Mouse (Mus musculus): ENCODE measurements around the gene Sox30. TPM values are rescaled to one million over a fixed set of nuclear protein-coding genes. Genes with fewer than 3 reads are reported as not detected.

The Sox30 gene
- polyA plus RNA-seq, 1 experiment from 2014 or later, result 0.30 TPM

DNA sequence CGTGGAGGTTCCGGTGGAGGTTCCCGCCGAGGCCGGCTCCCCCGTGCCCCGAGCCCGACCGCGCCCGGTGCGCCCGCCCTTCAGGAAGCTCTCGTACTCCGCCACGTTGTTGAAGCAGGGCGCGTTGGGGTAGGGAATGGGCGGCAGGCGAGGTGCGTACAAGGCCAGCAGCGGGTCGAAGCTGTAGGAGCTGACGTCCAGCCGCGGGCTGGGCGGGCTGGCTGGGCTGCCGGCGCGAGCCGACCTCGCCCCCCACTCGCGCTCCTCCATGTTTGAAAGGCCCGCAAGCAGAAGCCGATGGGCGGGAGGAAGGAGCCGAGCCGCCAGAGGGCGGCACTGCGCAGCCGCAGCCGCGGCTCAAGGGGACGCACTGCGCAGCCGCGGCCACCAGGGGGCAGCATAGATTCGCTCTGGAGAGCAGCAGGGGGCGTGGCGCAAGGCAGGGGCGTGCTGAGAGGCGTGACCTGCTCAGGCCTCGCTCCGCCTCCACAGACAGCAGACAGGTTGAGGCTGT, 35.4 kb upstream of the Sox30 start, which contains the start of gene Lsm11:
Gene Lsm11, minus strand, starts transcription at position 293 of the 514 bp plus-strand sequence.
- Histone ChIP-seq H3K4me2 (ENCODE audit: low read length) (peak within 1 kb of the TSS; percentile 95), H3K9me3 (ENCODE audit: control insufficient read depth, low read length) (no peaks in the 10 kb centered on the region), H3K4me1 (ENCODE audit: control insufficient read depth in 2 of 2, insufficient read depth in 2 of 2, low read length in 2 of 2) (peaks cover 8 to 14% of the 10 kb centered on the region in 2 experiments; a peak in 2 of 4 replicates), H3K27me3 (ENCODE audit: control insufficient read depth, insufficient read depth, low read length) (no peaks in the 10 kb centered on the region), H3K9ac (ENCODE audit: low read length) (peak within 1 kb of the TSS; percentile 94), H3K27ac (replicated peaks in 1 of 2; ENCODE audit: control insufficient read depth in 1 of 2, insufficient read depth in 1 of 2, low read depth in 2 of 2, low read length in 2 of 2) (peak within 1 kb of the TSS; percentile 20 to 81; a peak in 3 of 4 replicates), H3K36me3 (ENCODE audit: control insufficient read depth, insufficient read depth, low read length) (peaks cover 14% of the 10 kb centered on the region), H3K4me3 (ENCODE audit: control insufficient read depth in 1 of 2, insufficient read depth in 1 of 2, low read depth in 1 of 2, low read length in 2 of 2) (peak within 1 kb of the TSS; percentile 65 to 94)
- WGBS, result under 1% methylated on average over 51 of the region's 55 CpGs
- peak; percentile 81 for ATAC-seq (ENCODE audit: insufficient number of reproducible peaks, insufficient read depth, low FRiP score, low read depth)

- WGBS, result 83% methylated on average over 4 of the region's 4 CpGs
- Histone ChIP-seq H3K4me2 (ENCODE audit: low read length) (no peak overlapping the region), H3K4me1 (ENCODE audit: control insufficient read depth in 2 of 2, insufficient read depth in 2 of 2, low read length in 2 of 2) (peaks cover 7 to 14% of the 10 kb centered on the region in 2 experiments; a peak in 2 of 4 replicates), H3K9ac (ENCODE audit: low read length) (no peak overlapping the region), H3K4me3 (ENCODE audit: control insufficient read depth in 1 of 2, insufficient read depth in 1 of 2, low read depth in 1 of 2, low read length in 2 of 2) (no peak overlapping the region), H3K9me3 (ENCODE audit: control insufficient read depth, low read length) (no peaks in the 10 kb centered on the region), H3K27me3 (ENCODE audit: control insufficient read depth, insufficient read depth, low read length) (no peaks in the 10 kb centered on the region), H3K27ac (replicated peaks in 1 of 2; ENCODE audit: control insufficient read depth in 1 of 2, insufficient read depth in 1 of 2, low read depth in 2 of 2, low read length in 2 of 2) (no peak overlapping the region), H3K36me3 (ENCODE audit: control insufficient read depth, insufficient read depth, low read length) (peaks cover 35% of the 10 kb centered on the region)
- ATAC-seq (ENCODE audit: insufficient number of reproducible peaks, insufficient read depth, low FRiP score, low read depth), result no peak
These were observed 33.3 kb upstream of the Sox30 start for GRCm38 (mm10) chr11:45946796-45947195.

GRCm38 (mm10) chr11:45947491-45947890, 32.6 kb upstream of the Sox30 start:
- Histone ChIP-seq H3K4me1 (ENCODE audit: control insufficient read depth in 2 of 2, insufficient read depth in 2 of 2, low read length in 2 of 2) (peaks cover 5 to 13% of the 10 kb centered on the region in 2 experiments; a peak in 2 of 4 replicates), H3K9me3 (ENCODE audit: control insufficient read depth, low read length) (no peaks in the 10 kb centered on the region), H3K4me3 (ENCODE audit: control insufficient read depth in 1 of 2, insufficient read depth in 1 of 2, low read depth in 1 of 2, low read length in 2 of 2) (no peak overlapping the region), H3K36me3 (ENCODE audit: control insufficient read depth, insufficient read depth, low read length) (peaks cover 41% of the 10 kb centered on the region), H3K27me3 (ENCODE audit: control insufficient read depth, insufficient read depth, low read length) (no peaks in the 10 kb centered on the region), H3K9ac (ENCODE audit: low read length) (no peak overlapping the region), H3K27ac (replicated peaks in 1 of 2; ENCODE audit: control insufficient read depth in 1 of 2, insufficient read depth in 1 of 2, low read depth in 2 of 2, low read length in 2 of 2) (no peak overlapping the region), H3K4me2 (ENCODE audit: low read length) (no peak overlapping the region)
- 74% methylated on average over 2 of the region's 2 CpGs for WGBS
- ATAC-seq (ENCODE audit: insufficient number of reproducible peaks, insufficient read depth, low FRiP score, low read depth), result no peak

DNA sequence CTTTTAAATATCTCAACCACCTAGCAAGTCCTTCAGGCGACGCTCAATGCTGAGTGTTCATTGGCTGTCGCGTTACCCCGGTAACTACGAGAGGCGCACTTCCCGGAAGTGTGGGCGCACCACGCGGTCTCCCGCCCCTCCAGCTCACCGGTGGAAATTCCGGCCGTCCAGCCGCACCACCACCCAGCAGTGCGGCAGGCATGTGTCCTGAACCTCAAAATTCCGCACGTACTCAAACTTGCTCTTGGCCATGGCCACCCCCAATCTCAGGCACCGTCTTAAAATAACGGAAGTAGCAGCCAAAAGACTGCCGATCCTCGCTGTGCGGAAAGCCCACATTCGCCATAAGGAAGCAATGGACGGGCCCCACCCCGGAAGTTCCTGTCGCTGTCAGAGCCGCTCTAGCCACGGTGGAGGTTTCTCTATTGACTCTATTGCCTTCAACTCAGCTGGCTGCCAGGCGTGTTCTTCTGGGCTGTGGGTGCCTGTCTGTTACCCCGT, 24.9 kb upstream of the Sox30 start, which contains the start of gene Thg1l:
Gene Thg1l, minus strand, starts transcription at position 368 of the 501 bp plus-strand sequence.
- Histone ChIP-seq H3K4me1 (ENCODE audit: control insufficient read depth in 2 of 2, insufficient read depth in 2 of 2, low read length in 2 of 2) (no peaks in the 10 kb centered on the region; a peak in 1 of 4 replicates), H3K4me2 (ENCODE audit: low read length) (peak within 1 kb of the TSS; percentile 80), H3K4me3 (ENCODE audit: control insufficient read depth in 1 of 2, insufficient read depth in 1 of 2, low read depth in 1 of 2, low read length in 2 of 2) (peak within 1 kb of the TSS; percentile 71 to 97), H3K9me3 (ENCODE audit: control insufficient read depth, low read length) (no peaks in the 10 kb centered on the region), H3K36me3 (ENCODE audit: control insufficient read depth, insufficient read depth, low read length) (peaks cover 25% of the 10 kb centered on the region), H3K27me3 (ENCODE audit: control insufficient read depth, insufficient read depth, low read length) (no peaks in the 10 kb centered on the region), H3K27ac (replicated peaks in 1 of 2; ENCODE audit: control insufficient read depth in 1 of 2, insufficient read depth in 1 of 2, low read depth in 2 of 2, low read length in 2 of 2) (peak within 1 kb of the TSS; percentile 70 to 81; a peak in 3 of 4 replicates), H3K9ac (ENCODE audit: low read length) (peak within 1 kb of the TSS; percentile 69)
- WGBS, result under 1% methylated on average over 32 of the region's 32 CpGs
- ATAC-seq (ENCODE audit: insufficient number of reproducible peaks, insufficient read depth, low FRiP score, low read depth), result peak; percentile 94

- Histone ChIP-seq H3K9ac (ENCODE audit: low read length) (no peak overlapping the region), H3K9me3 (ENCODE audit: control insufficient read depth, low read length) (no peaks in the 10 kb centered on the region), H3K4me3 (ENCODE audit: control insufficient read depth in 1 of 2, insufficient read depth in 1 of 2, low read depth in 1 of 2, low read length in 2 of 2) (no peak overlapping the region), H3K27me3 (ENCODE audit: control insufficient read depth, insufficient read depth, low read length) (no peaks in the 10 kb centered on the region), H3K36me3 (ENCODE audit: control insufficient read depth, insufficient read depth, low read length) (no peaks in the 10 kb centered on the region), H3K27ac (replicated peaks in 1 of 2; ENCODE audit: control insufficient read depth in 1 of 2, insufficient read depth in 1 of 2, low read depth in 2 of 2, low read length in 2 of 2) (no peak overlapping the region), H3K4me1 (ENCODE audit: control insufficient read depth in 2 of 2, insufficient read depth in 2 of 2, low read length in 2 of 2) (no peaks in the 10 kb centered on the region; a peak in 1 of 4 replicates), H3K4me2 (ENCODE audit: low read length) (no peak overlapping the region)
- 68% methylated on average over 3 of the region's 3 CpGs for WGBS
- no peak for ATAC-seq (ENCODE audit: insufficient number of reproducible peaks, insufficient read depth, low FRiP score, low read depth)
These were observed 20.5 kb upstream of the Sox30 start for GRCm38 (mm10) chr11:45959598-45959997.

DNA sequence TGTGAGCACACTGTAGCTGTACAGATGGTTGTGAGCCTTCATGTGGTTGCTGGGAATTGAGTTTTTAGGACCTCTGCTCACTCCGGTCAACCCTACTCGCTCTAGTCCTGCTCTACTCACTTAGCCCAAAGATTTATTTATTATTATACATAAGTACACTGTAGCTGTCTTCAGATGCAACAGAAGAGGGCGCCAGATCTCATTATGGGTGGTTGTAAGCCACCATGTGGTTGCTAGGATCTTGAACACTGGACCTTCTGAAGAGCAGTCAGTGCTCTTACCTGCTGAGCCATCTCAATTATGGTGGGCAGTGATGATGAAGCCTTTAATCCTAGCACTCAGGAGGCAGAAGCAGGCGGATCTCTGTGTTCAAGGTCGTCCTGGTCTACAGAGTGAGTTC, 20.1 kb upstream of the Sox30 start:
- Histone ChIP-seq H3K9ac (ENCODE audit: low read length) (no peak overlapping the region), H3K27me3 (ENCODE audit: control insufficient read depth, insufficient read depth, low read length) (no peaks in the 10 kb centered on the region), H3K4me2 (ENCODE audit: low read length) (no peak overlapping the region), H3K4me1 (ENCODE audit: control insufficient read depth in 2 of 2, insufficient read depth in 2 of 2, low read length in 2 of 2) (no peaks in the 10 kb centered on the region), H3K36me3 (ENCODE audit: control insufficient read depth, insufficient read depth, low read length) (no peaks in the 10 kb centered on the region), H3K27ac (replicated peaks in 1 of 2; ENCODE audit: control insufficient read depth in 1 of 2, insufficient read depth in 1 of 2, low read depth in 2 of 2, low read length in 2 of 2) (no peak overlapping the region), H3K4me3 (ENCODE audit: control insufficient read depth in 1 of 2, insufficient read depth in 1 of 2, low read depth in 1 of 2, low read length in 2 of 2) (no peak overlapping the region), H3K9me3 (ENCODE audit: control insufficient read depth, low read length) (no peaks in the 10 kb centered on the region)
- no peak for ATAC-seq (ENCODE audit: insufficient number of reproducible peaks, insufficient read depth, low FRiP score, low read depth)
- 84% methylated on average over 5 of the region's 5 CpGs for WGBS

- Histone ChIP-seq H3K27ac (replicated peaks in 1 of 2; ENCODE audit: control insufficient read depth in 1 of 2, insufficient read depth in 1 of 2, low read depth in 2 of 2, low read length in 2 of 2) (no peak overlapping the region), H3K4me1 (ENCODE audit: control insufficient read depth in 2 of 2, insufficient read depth in 2 of 2, low read length in 2 of 2) (no peaks in the 10 kb centered on the region), H3K36me3 (ENCODE audit: control insufficient read depth, insufficient read depth, low read length) (no peaks in the 10 kb centered on the region), H3K4me3 (ENCODE audit: control insufficient read depth in 1 of 2, insufficient read depth in 1 of 2, low read depth in 1 of 2, low read length in 2 of 2) (no peak overlapping the region), H3K4me2 (ENCODE audit: low read length) (no peak overlapping the region), H3K9me3 (ENCODE audit: control insufficient read depth, low read length) (no peaks in the 10 kb centered on the region), H3K9ac (ENCODE audit: low read length) (no peak overlapping the region), H3K27me3 (ENCODE audit: control insufficient read depth, insufficient read depth, low read length) (no peaks in the 10 kb centered on the region)
- WGBS, result 71% methylated on average over 4 of the region's 4 CpGs
- no peak for ATAC-seq (ENCODE audit: insufficient number of reproducible peaks, insufficient read depth, low FRiP score, low read depth)
These were observed 13.2 kb upstream of the Sox30 start for GRCm38 (mm10) chr11:45966896-45967295.

- Histone ChIP-seq H3K4me2 (ENCODE audit: low read length) (no peak overlapping the region), H3K4me1 (ENCODE audit: control insufficient read depth in 2 of 2, insufficient read depth in 2 of 2, low read length in 2 of 2) (no peaks in the 10 kb centered on the region), H3K36me3 (ENCODE audit: control insufficient read depth, insufficient read depth, low read length) (no peaks in the 10 kb centered on the region), H3K9ac (ENCODE audit: low read length) (no peak overlapping the region), H3K4me3 (ENCODE audit: control insufficient read depth in 1 of 2, insufficient read depth in 1 of 2, low read depth in 1 of 2, low read length in 2 of 2) (no peak overlapping the region), H3K9me3 (ENCODE audit: control insufficient read depth, low read length) (no peaks in the 10 kb centered on the region), H3K27me3 (ENCODE audit: control insufficient read depth, insufficient read depth, low read length) (no peaks in the 10 kb centered on the region), H3K27ac (replicated peaks in 1 of 2; ENCODE audit: control insufficient read depth in 1 of 2, insufficient read depth in 1 of 2, low read depth in 2 of 2, low read length in 2 of 2) (no peak overlapping the region)
- ATAC-seq (ENCODE audit: insufficient number of reproducible peaks, insufficient read depth, low FRiP score, low read depth), result no peak
- 83% methylated on average over 3 of the region's 3 CpGs for WGBS
These were observed 11.6 kb upstream of the Sox30 start for GRCm38 (mm10) chr11:45968466-45968865.
